Mouse (Mus musculus) embryonic facial prominence, embryonic 14.5 days (tissue): ENCODE measurements around the gene Traf2. TPM values are rescaled to one million over a fixed set of nuclear protein-coding genes. Genes with fewer than 3 reads are reported as not detected.
A peak's percentile ranks its signal among the peaks of the same experiment; 100 is the strongest.

Source experiments
- ATAC-seq: fragments of 200-750 bp; cut with Nextera tagmentation; 2 replicates; pipeline ENCODE4 v1.8.0; 2017; ENCODE audit warnings: low read depth, moderate number of reproducible peaks, moderate TSS enrichment
- DNase-seq: peaks from one replicate; pipeline ENCODE4 v3.0.0-alpha.2; 2015; ENCODE audit warnings: low spot score
- H3K27ac ChIP-seq: fragments of 300-500 bp; sonication (generic); replicated peaks from 2 replicates; pipeline ENCODE4 v1.5.1; 2014; ENCODE audit warnings: low read depth, mild to moderate bottlenecking, low read length, moderate library complexity
- H3K27me3 ChIP-seq: fragments of 300-500 bp; sonication (generic); replicated peaks from 2 replicates; pipeline ENCODE4 v1.6.1; 2014; ENCODE audit warnings: low read length; ENCODE audit not compliant: control insufficient read depth, insufficient read depth
- H3K36me3 ChIP-seq: fragments of 300-500 bp; sonication (generic); 2 replicates; pipeline ENCODE4 v1.6.1; 2014; ENCODE audit warnings: low read length, mixed read lengths; ENCODE audit not compliant: control insufficient read depth, insufficient read depth
- H3K4me1 ChIP-seq: fragments of 300-500 bp; sonication (generic); 2 replicates; pipeline ENCODE4 v1.6.1; 2014; ENCODE audit warnings: antibody characterized with exemption, low read length; ENCODE audit not compliant: control insufficient read depth, insufficient read depth
- H3K4me2 ChIP-seq: fragments of 300-500 bp; sonication (generic); 2 replicates; pipeline ENCODE4 v1.6.1; 2014; ENCODE audit warnings: low read depth, mild to moderate bottlenecking, low read length, moderate library complexity, mixed read lengths
- H3K4me3 ChIP-seq: fragments of 300-500 bp; sonication (generic); 2 replicates; pipeline ENCODE4 v1.5.1; 2014; ENCODE audit warnings: low read depth, mild to moderate bottlenecking, low read length
- H3K9ac ChIP-seq: fragments of 300-500 bp; sonication (generic); 2 replicates; pipeline ENCODE4 v1.6.1; 2014; ENCODE audit warnings: low read depth, mild to moderate bottlenecking, low read length, moderate library complexity, mixed read lengths
- H3K9me3 ChIP-seq: fragments of 300-500 bp; sonication (generic); 2 replicates; pipeline ENCODE4 v1.6.1; 2016; ENCODE audit warnings: low read length; ENCODE audit not compliant: control insufficient read depth
- WGBS: fragments of 180-500 bp; shearing (Covaris S2); extraction: QIAGEN DNeasy Blood & Tissue Kit; methylation state at CpG from one replicate; pipeline ENCODE4 v1.1.7; 2014; 5-methylcytosine and 5-hydroxymethylcytosine counted together
- polyA plus RNA-seq: library from polyadenylated mRNA; unstranded; fragments of >200 nt; fragmentation: Nextera tagmentation; extraction: Ambion mirVana; gene quantifications from 2 replicates; pipeline ENCODE4 v1.2.1, GENCODE M21; 2014

The Traf2 gene
- polyA plus RNA-seq, 1 experiment from 2014 or later, result 30.0 TPM

DNA sequence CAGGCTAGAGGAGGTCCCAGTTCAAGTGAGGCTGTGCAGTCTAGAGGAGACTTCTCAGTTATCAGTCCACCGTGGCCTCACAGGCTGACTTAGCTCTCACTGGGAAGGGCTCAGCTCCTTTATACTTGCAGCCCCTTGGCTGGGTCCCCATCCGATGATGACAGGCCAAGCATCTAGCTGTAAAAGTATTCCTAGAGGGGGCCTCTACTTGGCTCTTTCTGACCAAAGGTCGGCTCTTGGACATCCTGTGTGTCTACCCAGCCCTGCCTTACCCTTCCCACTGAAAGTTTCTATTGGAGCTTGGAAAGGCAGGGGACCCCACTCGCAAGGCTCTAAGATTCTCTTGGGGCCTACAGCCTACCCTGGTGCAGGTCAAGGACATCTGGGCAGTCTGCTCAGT, 24.5 kb upstream of the Traf2 start:
- H3K4me2 ChIP-seq, result no peak overlapping the region
- H3K9me3 ChIP-seq, result no peaks in the 10 kb centered on the region
- H3K4me3 ChIP-seq, result no peak overlapping the region
- no peak overlapping the region for H3K9ac ChIP-seq
- DNase-seq (no peak), ATAC-seq (no peak)
- H3K36me3 ChIP-seq, result peaks cover 52% of the 10 kb centered on the region
- peaks cover 2% of the 10 kb centered on the region for H3K27me3 ChIP-seq
- peaks cover 18% of the 10 kb centered on the region for H3K4me1 ChIP-seq
- 81% methylated on average over 4 of the region's 4 CpGs for WGBS
- no peak overlapping the region for H3K27ac ChIP-seq

- DNase-seq, result no peak
- H3K9ac ChIP-seq, result no peak overlapping the region
- peaks cover 70% of the 10 kb centered on the region for H3K36me3 ChIP-seq
- H3K27me3 ChIP-seq, result no peaks in the 10 kb centered on the region
- peaks cover 12% of the 10 kb centered on the region for H3K4me1 ChIP-seq
- WGBS, result 83% methylated on average over 3 of the region's 3 CpGs
- no peaks in the 10 kb centered on the region for H3K9me3 ChIP-seq
- no peak overlapping the region for H3K27ac ChIP-seq
- no peak overlapping the region for H3K4me3 ChIP-seq
- no peak overlapping the region for H3K4me2 ChIP-seq
- ATAC-seq, result no peak
Observed at GRCm38 (mm10) chr2:25569323-25569722, 22.6 kb upstream of the Traf2 start.

DNA sequence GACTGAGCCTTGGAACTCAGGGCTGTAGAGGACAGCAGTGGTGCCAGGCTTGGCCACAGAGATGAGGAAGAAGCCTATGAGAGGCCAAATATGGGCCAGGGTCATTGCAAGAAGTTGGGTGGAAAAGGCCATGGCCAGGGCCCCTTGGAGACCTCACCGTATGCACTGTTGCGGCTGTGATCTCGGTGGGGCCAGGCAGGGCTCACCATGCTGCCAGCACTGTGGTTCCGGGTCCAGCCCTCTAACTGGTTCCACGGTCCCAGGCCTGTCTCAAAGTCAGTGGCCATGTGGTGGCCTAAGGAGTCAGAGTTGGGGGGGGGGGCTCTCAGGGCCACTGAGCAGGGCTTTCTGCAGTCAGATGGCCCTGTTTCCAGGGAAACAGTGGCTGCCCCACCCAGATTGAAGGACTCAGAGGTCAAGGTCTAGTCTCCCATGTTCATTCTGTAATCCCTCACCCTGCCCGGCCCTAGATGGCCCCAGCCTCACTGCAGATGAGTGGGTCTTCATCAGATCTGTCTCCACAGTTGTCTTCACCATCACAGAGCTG, 21.8 kb upstream of the Traf2 start:
- Histone ChIP-seq H3K4me2 (no peak overlapping the region), H3K9ac (no peak overlapping the region), H3K4me3 (no peak overlapping the region), H3K27me3 (no peaks in the 10 kb centered on the region), H3K36me3 (peaks cover 77% of the 10 kb centered on the region), H3K4me1 (peaks cover 6% of the 10 kb centered on the region), H3K27ac (no peak overlapping the region), H3K9me3 (no peaks in the 10 kb centered on the region)
- ATAC-seq, result no peak
- DNase-seq, result no peak
- 78% methylated on average over 6 of the region's 6 CpGs for WGBS

GRCm38 (mm10) chr2:25566558-25566957, 19.8 kb upstream of the Traf2 start:
- WGBS, result 88% methylated on average over 6 of the region's 6 CpGs
- peaks cover 89% of the 10 kb centered on the region for H3K36me3 ChIP-seq
- H3K4me3 ChIP-seq, result no peak overlapping the region
- DNase-seq (no peak), ATAC-seq (no peak)
- H3K27me3 ChIP-seq, result no peaks in the 10 kb centered on the region
- H3K4me1 ChIP-seq, result no peaks in the 10 kb centered on the region
- no peak overlapping the region for H3K4me2 ChIP-seq
- H3K9ac ChIP-seq, result no peak overlapping the region
- no peak overlapping the region for H3K27ac ChIP-seq
- H3K9me3 ChIP-seq, result no peaks in the 10 kb centered on the region

DNA sequence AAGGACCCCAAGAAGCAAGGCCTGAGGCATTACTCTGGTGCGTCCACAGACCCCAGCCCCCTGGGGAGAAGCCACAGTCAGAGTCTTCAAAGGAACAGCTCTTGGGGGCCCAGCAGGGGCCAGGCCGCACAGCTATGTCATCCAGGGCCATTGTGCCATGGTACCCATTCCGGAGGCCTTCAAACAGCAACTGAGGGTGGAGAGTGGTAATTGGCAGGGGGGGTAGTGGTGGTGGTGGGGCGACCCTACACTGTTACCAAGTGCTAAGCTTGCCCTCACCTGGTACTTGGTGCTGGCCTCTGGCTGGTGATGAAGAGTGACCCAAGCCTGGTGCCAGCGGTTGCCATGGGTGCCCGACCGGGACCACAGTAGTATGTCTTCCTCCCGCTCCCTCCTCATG, 19.0 kb upstream of the Traf2 start:
- 0 out of 2 replicates have a peak, but pooled peaks have one; percentile 12 for ATAC-seq
- no peaks in the 10 kb centered on the region for H3K4me1 ChIP-seq
- 83% methylated on average over 8 of the region's 8 CpGs for whole genome bisulfite sequencing
- no peaks in the 10 kb centered on the region for H3K9me3 ChIP-seq
- DNase-seq, result no peak
- no peak overlapping the region for H3K4me2 ChIP-seq
- no peak overlapping the region for H3K9ac ChIP-seq
- peaks cover 89% of the 10 kb centered on the region for H3K36me3 ChIP-seq
- H3K27me3 ChIP-seq, result no peaks in the 10 kb centered on the region
- no peak overlapping the region for H3K27ac ChIP-seq
- H3K4me3 ChIP-seq, result no peak overlapping the region

DNA sequence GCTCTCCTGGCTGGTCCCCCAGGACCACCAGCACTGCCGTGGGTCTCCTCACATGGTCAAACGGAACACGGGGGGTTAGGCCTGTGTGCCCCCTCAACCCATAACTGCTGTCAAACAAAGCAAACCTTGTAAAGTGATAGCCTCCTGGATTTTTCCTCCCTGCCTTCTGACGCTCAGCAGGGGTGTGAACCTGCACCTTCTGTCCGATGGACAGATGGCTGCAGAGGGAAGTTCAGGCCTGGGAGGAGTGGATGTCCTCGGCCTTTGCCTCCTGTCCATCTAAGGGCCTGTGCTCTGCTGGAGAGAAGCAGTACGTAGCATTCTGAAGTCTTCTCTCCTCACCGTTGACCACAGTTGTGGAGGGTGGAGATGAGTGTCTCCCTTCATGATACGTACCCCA, 15.2 kb upstream of the Traf2 start:
- DNase-seq (no peak), ATAC-seq (no peak)
- H3K9me3 ChIP-seq, result no peaks in the 10 kb centered on the region
- 85% methylated on average over 7 of the region's 9 CpGs for WGBS
- H3K4me3 ChIP-seq, result no peak overlapping the region
- no peak overlapping the region for H3K9ac ChIP-seq
- no peaks in the 10 kb centered on the region for H3K27me3 ChIP-seq
- no peak overlapping the region for H3K27ac ChIP-seq
- H3K4me1 ChIP-seq, result peaks cover 9% of the 10 kb centered on the region
- no peak overlapping the region for H3K4me2 ChIP-seq
- peaks cover 74% of the 10 kb centered on the region for H3K36me3 ChIP-seq

- no peak overlapping the region for H3K27ac ChIP-seq
- no peaks in the 10 kb centered on the region for H3K27me3 ChIP-seq
- ATAC-seq, result no peak
- no peak overlapping the region for H3K9ac ChIP-seq
- 82% methylated on average over 8 of the region's 8 CpGs for WGBS
- no peak overlapping the region for H3K4me3 ChIP-seq
- DNase-seq, result no peak
- no peak overlapping the region for H3K4me2 ChIP-seq
- peaks cover 13% of the 10 kb centered on the region for H3K4me1 ChIP-seq
- H3K36me3 ChIP-seq, result peaks cover 64% of the 10 kb centered on the region
- no peaks in the 10 kb centered on the region for H3K9me3 ChIP-seq
Observed at GRCm38 (mm10) chr2:25560551-25560950, 13.8 kb upstream of the Traf2 start.

- peaks cover 13% of the 10 kb centered on the region for H3K4me1 ChIP-seq
- H3K27me3 ChIP-seq, result no peaks in the 10 kb centered on the region
- H3K27ac ChIP-seq, result no peak overlapping the region
- peak overlapping the region; percentile 88 for H3K9ac ChIP-seq
- WGBS, result 59% methylated on average over 6 of the region's 6 CpGs
- DNase-seq (no peak), ATAC-seq (no peak)
- peak overlapping the region; percentile 79 for H3K4me3 ChIP-seq
- peak overlapping the region; percentile 83 for H3K4me2 ChIP-seq
- H3K9me3 ChIP-seq, result no peaks in the 10 kb centered on the region
- peaks cover 46% of the 10 kb centered on the region for H3K36me3 ChIP-seq
Observed at GRCm38 (mm10) chr2:25558774-25559173, 12.0 kb upstream of the Traf2 start.

GRCm38 (mm10) chr2:25557964-25558360, 11.2 kb upstream of the Traf2 start:
- Histone ChIP-seq H3K9ac (peak overlapping the region; percentile 88), H3K27ac (peak overlapping the region; percentile 42; the same call in 1 of the 2 replicates), H3K4me2 (peak overlapping the region; percentile 83), H3K27me3 (no peaks in the 10 kb centered on the region), H3K9me3 (no peaks in the 10 kb centered on the region), H3K36me3 (peaks cover 38% of the 10 kb centered on the region), H3K4me1 (peaks cover 13% of the 10 kb centered on the region), H3K4me3 (peak overlapping the region; percentile 79)
- ATAC-seq (0 out of 2 replicates have a peak, but pooled peaks have one; percentile 1), DNase-seq (no peak)
- under 1% methylated on average over 23 of the region's 24 CpGs for WGBS
